In the genomic region with DNA sequence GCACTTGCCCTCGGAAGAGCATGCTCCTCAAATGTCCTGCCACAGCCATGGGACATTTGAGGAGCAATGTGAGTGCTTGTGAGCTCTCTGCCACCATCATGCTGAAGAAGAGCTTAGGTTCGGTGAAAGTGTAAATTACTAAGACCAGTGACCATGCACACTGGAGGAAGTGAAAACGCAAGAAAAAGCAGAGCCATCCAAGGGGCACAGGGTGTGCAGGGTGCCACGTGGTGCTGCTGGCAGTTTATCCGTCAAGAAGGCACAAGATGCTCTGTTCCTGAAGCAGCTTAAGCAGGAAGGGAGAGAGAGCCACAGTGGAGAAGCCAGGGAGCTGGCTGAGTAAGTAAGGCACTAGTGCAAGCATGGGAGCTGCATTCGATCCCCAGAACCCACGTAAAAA, we compare ENCODE assay signal across 15 mouse cellular contexts. TPM values are rescaled to one million over a fixed set of nuclear protein-coding genes. Genes with fewer than 3 reads are reported as not detected.
"Had no signal": no experiment of that assay in that cellular context is flagged by ENCODE, and none has a peak within 500 bp of the region (broad histone marks: within the 10 kb centered on the region; RNA-seq: fewer than 3 reads in every experiment).

No protein-coding gene starts in this region.

- H3K27me3 ChIP-seq: intestine, embryonic 15.5 days; liver, embryonic 15.5 days had no signal

- H3K4me2 ChIP-seq: intestine, embryonic 15.5 days; limb, embryonic 13.5 days; liver, embryonic 11.5 days; liver, embryonic 15.5 days; lung, embryonic 14.5 days; midbrain, embryonic 12.5 days had no signal

- H3K36me3 ChIP-seq: intestine, embryonic 15.5 days; limb, embryonic 13.5 days; liver, embryonic 15.5 days; midbrain, embryonic 12.5 days had no signal

- H3K9ac ChIP-seq: intestine, embryonic 15.5 days; limb, embryonic 13.5 days; liver, embryonic 15.5 days; lung, embryonic 14.5 days; midbrain, embryonic 12.5 days had no signal

- ATAC-seq: intestine, embryonic 15.5 days had no signal

- H3K27ac ChIP-seq: intestine, embryonic 15.5 days; layer of hippocampus, adult 2 months; limb, embryonic 13.5 days; liver, embryonic 15.5 days; midbrain, embryonic 12.5 days had no signal

- DNase-seq: kidney, adult 18-20 months; kidney, postnatal 10 days; kidney, postnatal 4 days; left cerebral cortex, postnatal 4 days; lung, embryonic 14.5 days; lung, postnatal 10 days; lung, postnatal 4 days; right cerebral cortex, postnatal 14 days had no signal

- H3K4me1 ChIP-seq: liver, embryonic 15.5 days had no signal

- H3K9me3 ChIP-seq: intestine, embryonic 15.5 days; liver, embryonic 15.5 days; midbrain, embryonic 12.5 days had no signal

- H3K4me3 ChIP-seq: intestine, embryonic 15.5 days; layer of hippocampus, adult 2 months; limb, embryonic 13.5 days; liver, embryonic 15.5 days; midbrain, embryonic 12.5 days had no signal

RNA-seq across cellular contexts. Expression of a gene that starts 47.4 kb away (rescaled TPM):
- total RNA-seq: megakaryocyte-erythroid progenitor cell, adult 5-6 weeks had no signal
